Comparison of ENCODE assay signal across 8 mouse cellular contexts in the genomic region with DNA sequence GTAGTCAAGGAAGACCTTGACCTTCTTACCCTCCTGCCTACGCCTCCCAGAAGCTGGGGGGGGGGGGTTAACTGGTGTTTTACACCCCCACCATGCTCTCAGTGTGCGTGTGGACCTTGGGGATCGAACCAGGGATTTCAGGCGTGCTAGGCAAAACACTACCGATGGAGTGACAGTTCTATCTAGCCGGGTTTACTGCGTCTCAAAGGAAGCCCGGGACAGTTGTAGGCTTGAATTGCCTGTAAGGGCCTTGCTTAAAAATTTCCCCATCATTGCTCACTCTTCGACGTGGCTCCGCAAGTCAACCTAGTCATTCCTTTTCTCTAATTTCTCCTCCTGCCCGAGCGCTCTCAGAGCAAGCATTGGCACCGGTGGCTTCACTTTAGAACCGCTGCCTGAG. TPM values are rescaled to one million over a fixed set of nuclear protein-coding genes. Genes with fewer than 3 reads are reported as not detected.
DNase-seq lines count a peak whose midpoint lies in the region; ATAC-seq and TF ChIP-seq lines count a peak whose summit lies in the region.

No protein-coding gene starts in this region.

- WGBS in kidney, embryonic 16.5 days, result 25% methylated on average over 15 of the region's 15 CpGs
- 33% methylated on average over 15 of the region's 15 CpGs for WGBS in hindbrain, embryonic 12.5 days
- 36% methylated on average over 15 of the region's 15 CpGs for WGBS in midbrain, embryonic 12.5 days

- DNase-seq in kidney, adult 9 months, result no peak
- no peak for DNase-seq in Patski (ENCODE audit: low read depth, low spot score)
- no peak for DNase-seq in right cerebral cortex, postnatal 36 days (ENCODE audit: low spot score in 2 of 2)
- DNase-seq in embryo, embryonic 11 days, result no peak
- no peak for DNase-seq in kidney, postnatal 25 days

- H3K27ac ChIP-seq in kidney, embryonic 16.5 days (ENCODE audit: low read length), result peak overlapping the region; percentile 94; the same call in 1 of the 2 replicates
- H3K27ac ChIP-seq in hindbrain, embryonic 12.5 days, result no peak overlapping the region
- 0 out of 2 replicates have a peak overlapping the region, but pooled peaks have one; percentile 93 for H3K27ac ChIP-seq in midbrain, embryonic 12.5 days (replicated peaks)

- H3K36me3 ChIP-seq in kidney, embryonic 16.5 days (ENCODE audit: insufficient read depth, low read length), result peaks cover 5% of the 10 kb centered on the region
- H3K36me3 ChIP-seq in hindbrain, embryonic 12.5 days, result peaks cover 3% of the 10 kb centered on the region
- peaks cover 7% of the 10 kb centered on the region for H3K36me3 ChIP-seq in midbrain, embryonic 12.5 days

- in situ Hi-C loops in Patski (cut with MboI; ENCODE audit: low pct_unique_long_range_greater_than_20kb), result no loop called here

- POLR2A ChIA-PET in Patski (lab: Charles Lee), result interaction anchor here (0.6 kb wide), 2 partner anchors 25 to 324 kb away, joined by 3 read pairs; no protein-coding TSS in a partner anchor

- peak overlapping the region; percentile 95 for H3K9ac ChIP-seq in kidney, embryonic 16.5 days (replicated peaks; ENCODE audit: low read length)
- H3K9ac ChIP-seq in hindbrain, embryonic 12.5 days, result peak overlapping the region; percentile 95
- H3K9ac ChIP-seq in midbrain, embryonic 12.5 days (replicated peaks), result peak overlapping the region; percentile 90

- H3K27me3 ChIP-seq in kidney, embryonic 16.5 days (ENCODE audit: insufficient read depth, low read length), result no peaks in the 10 kb centered on the region
- no peaks in the 10 kb centered on the region for H3K27me3 ChIP-seq in Patski
- H3K27me3 ChIP-seq in hindbrain, embryonic 12.5 days, result no peaks in the 10 kb centered on the region
- no peaks in the 10 kb centered on the region for H3K27me3 ChIP-seq in midbrain, embryonic 12.5 days

- no peak for TF ChIP-seq CTCF in Patski (IDR thresholded peaks at IDR 0.05)

- CTCF ChIA-PET in Patski (lab: Charles Lee), result interaction anchor here (1.7 kb wide), 1 partner anchor 14 kb away, joined by 3 read pairs; no protein-coding TSS in a partner anchor

- H3K9me3 ChIP-seq in kidney, embryonic 16.5 days (ENCODE audit: low read length), result no peaks in the 10 kb centered on the region
- no peaks in the 10 kb centered on the region for H3K9me3 ChIP-seq in hindbrain, embryonic 12.5 days (replicated peaks)
- H3K9me3 ChIP-seq in midbrain, embryonic 12.5 days, result no peaks in the 10 kb centered on the region

- H3K4me2 ChIP-seq in kidney, embryonic 16.5 days (replicated peaks; ENCODE audit: low read depth, low read length), result peak overlapping the region; percentile 77
- peak overlapping the region; percentile 97 for H3K4me2 ChIP-seq in hindbrain, embryonic 12.5 days (replicated peaks)
- peak overlapping the region; percentile 98 for H3K4me2 ChIP-seq in midbrain, embryonic 12.5 days (replicated peaks)

- peaks cover 18% of the 10 kb centered on the region for H3K4me1 ChIP-seq in kidney, embryonic 16.5 days (ENCODE audit: insufficient read depth, low read length)
- H3K4me1 ChIP-seq in hindbrain, embryonic 12.5 days, result peaks cover 18% of the 10 kb centered on the region
- H3K4me1 ChIP-seq in midbrain, embryonic 12.5 days, result peaks cover 16% of the 10 kb centered on the region

- ATAC-seq in kidney, embryonic 16.5 days (ENCODE audit: low FRiP score, low TSS enrichment), result no peak
- peak; percentile 25 for ATAC-seq in Patski
- no peak; the same call in 1 of the 2 replicates for ATAC-seq in hindbrain, embryonic 12.5 days (ENCODE audit: low FRiP score)
- no peak for ATAC-seq in midbrain, embryonic 12.5 days (ENCODE audit: low FRiP score, low read depth)

- peak overlapping the region; percentile 99 for H3K4me3 ChIP-seq in kidney, embryonic 16.5 days (ENCODE audit: low read length)
- H3K4me3 ChIP-seq in hindbrain, embryonic 12.5 days, result peak overlapping the region; percentile 98
- peak overlapping the region; percentile 99 for H3K4me3 ChIP-seq in midbrain, embryonic 12.5 days

RNA-seq across cellular contexts. Expression of a gene that starts 1.6 kb away (rescaled TPM):
- 56.5 and 56.8 TPM in 2 replicates for polyA plus RNA-seq in kidney, embryonic 16.5 days (2015; fragmentation: Nextera tagmentation; extraction: Ambion mirVana)
- polyA plus RNA-seq in Patski (2021), result 56.1 TPM
- 48.2 and 51.4 TPM in 2 replicates for polyA plus RNA-seq in hindbrain, embryonic 12.5 days (2016; fragmentation: Nextera tagmentation; extraction: Ambion mirVana)
- polyA plus RNA-seq in midbrain, embryonic 12.5 days (2016; fragmentation: Nextera tagmentation; extraction: Ambion mirVana), result 52.1 and 53.6 TPM in 2 replicates

RNA-seq across cellular contexts. Expression of a gene that starts 31.4 kb away (rescaled TPM):
- 140 and 154 TPM in 2 replicates for polyA plus RNA-seq in kidney, embryonic 16.5 days (2015; fragmentation: Nextera tagmentation; extraction: Ambion mirVana)
- 387 TPM for polyA plus RNA-seq in Patski (2021)
- 115 and 134 TPM in 2 replicates for polyA plus RNA-seq in hindbrain, embryonic 12.5 days (2016; fragmentation: Nextera tagmentation; extraction: Ambion mirVana)
- 117 and 118 TPM in 2 replicates for polyA plus RNA-seq in midbrain, embryonic 12.5 days (2016; fragmentation: Nextera tagmentation; extraction: Ambion mirVana)

RNA-seq across cellular contexts. Expression of a gene that starts 50.9 kb away (rescaled TPM):
- polyA plus RNA-seq in kidney, embryonic 16.5 days (2015; fragmentation: Nextera tagmentation; extraction: Ambion mirVana), result 60.1 and 66.0 TPM in 2 replicates
- 130 TPM for polyA plus RNA-seq in Patski (2021)
- 107 and 114 TPM in 2 replicates for polyA plus RNA-seq in hindbrain, embryonic 12.5 days (2016; fragmentation: Nextera tagmentation; extraction: Ambion mirVana)
- polyA plus RNA-seq in midbrain, embryonic 12.5 days (2016; fragmentation: Nextera tagmentation; extraction: Ambion mirVana), result 114 and 115 TPM in 2 replicates

RNA-seq across cellular contexts. Expression of a gene that starts 51.4 kb away (rescaled TPM):
- 72.8 and 78.0 TPM in 2 replicates for polyA plus RNA-seq in kidney, embryonic 16.5 days (2015; fragmentation: Nextera tagmentation; extraction: Ambion mirVana)
- polyA plus RNA-seq in Patski (2021), result 29.0 TPM
- 52.0 and 52.2 TPM in 2 replicates for polyA plus RNA-seq in hindbrain, embryonic 12.5 days (2016; fragmentation: Nextera tagmentation; extraction: Ambion mirVana)
- 56.5 and 58.2 TPM in 2 replicates for polyA plus RNA-seq in midbrain, embryonic 12.5 days (2016; fragmentation: Nextera tagmentation; extraction: Ambion mirVana)
